Mouse (Mus musculus) olfactory bulb, adult 2 months (tissue): ENCODE measurements around the gene Prdx2.

Source experiments
- CTCF ChIP-seq: fragments of 200-500 bp; IDR thresholded peaks from 2 replicates; pipeline ENCODE4 v1.5.1; 2012; ENCODE audit warnings: low read depth, mild to moderate bottlenecking, low read length, moderate library complexity; ENCODE audit not compliant: insufficient read depth
- POLR2A ChIP-seq: fragments of 200-500 bp; IDR thresholded peaks from 2 replicates; pipeline ENCODE4 v1.6.1; 2012; ENCODE audit warnings: mild to moderate bottlenecking, low read depth, low read length, moderate library complexity; ENCODE audit not compliant: insufficient read depth

- TF ChIP-seq CTCF (peak; percentile 83; the same call in 1 of the 2 replicates), POLR2A (no peak)
Measured at GRCm38 (mm10) chr8:84928456-84929306, 40.7 kb upstream of the Prdx2 start.
